Mouse (Mus musculus) gastrocnemius, adult 18-20 months (tissue): ENCODE data around the gene Vmn1r100. TPM values are rescaled to one million over a fixed set of nuclear protein-coding genes. Genes with fewer than 3 reads are reported as not detected.
"Not testable (repeated sequence)": the region's sequence is repeated elsewhere in the genome, so short reads cannot be mapped to it uniquely, and the experiment has no call there.

Source experiments
- DNase-seq: peaks from one replicate; pipeline ENCODE4 v3.0.0; 2021; ENCODE audit warnings: low spot score
- long read RNA-seq, 2 experiments: library from polyadenylated mRNA; stranded (forward); transcript quantifications; one replicate each; pipeline ENCODE4 v2.0.0; 2021
- total RNA-seq, 2 experiments: library from RNA; stranded (reverse); gene quantifications; 2 replicates each; pipeline ENCODE4 v1.2.3; 2021

Vmn1r100 gene
- total RNA-seq, result not detected
- long read RNA-seq, experiment 1, result 0 reads
- long read RNA-seq, experiment 2, result 0 reads

GRCm38 (mm10) chr7:20417642-20418041, at the start of gene Vmn1r100:
Gene Vmn1r100, plus strand, starts transcription at chr7:20417942.
- DNase-seq, result not testable (repeated sequence)

GRCm38 (mm10) chr7:20375310-20375709, 42.4 kb upstream of the Vmn1r100 start, which contains the start of gene Gm5728:
Gene Gm5728, minus strand, starts transcription at chr7:20375410.
- DNase-seq, result not testable (repeated sequence)

GRCm38 (mm10) chr7:20442493-20442892, 24.8 kb downstream of the Vmn1r100 start, which contains the start of gene Vmn1r101:
Gene Vmn1r101, minus strand, starts transcription at chr7:20442593.
- DNase-seq, result not testable (repeated sequence)

Other genes with a start within 250 kb of the Vmn1r100 start
- gene Vmn1r94, start 249.6 kb upstream of the Vmn1r100 start, total RNA-seq, result not detected
- gene Vmn1r95, start 224.2 kb upstream of the Vmn1r100 start, total RNA-seq, result not detected
- gene Gm6164, start 212.3 kb upstream of the Vmn1r100 start, total RNA-seq, result not detected
- not detected for gene Gm4498, start 184.1 kb upstream of the Vmn1r100 start, total RNA-seq
- not detected for gene Gm5890, start 155.1 kb upstream of the Vmn1r100 start, total RNA-seq
- gene Gm4133, start 83.9 kb upstream of the Vmn1r100 start, total RNA-seq, result not detected
- gene Gm5728, start 42.5 kb upstream of the Vmn1r100 start, total RNA-seq, result not detected
- not detected for gene Vmn1r101, start 24.7 kb downstream of the Vmn1r100 start, total RNA-seq
- gene Gm10670, start 57.0 kb downstream of the Vmn1r100 start, total RNA-seq, result not detected
- not detected for gene Vmn1r103, start 92.6 kb downstream of the Vmn1r100 start, total RNA-seq
- gene Vmn1r104, start 115.9 kb downstream of the Vmn1r100 start, total RNA-seq, result not detected
- not detected for gene Gm5726, start 127.8 kb downstream of the Vmn1r100 start, total RNA-seq
- gene Gm4141, start 158.3 kb downstream of the Vmn1r100 start, total RNA-seq, result not detected
- gene Gm4513, start 181.1 kb downstream of the Vmn1r100 start, total RNA-seq, result not detected